Mouse (Mus musculus) heart, postnatal 0 days (tissue): ENCODE data around the gene Aurkb.

Experiments used
- CTCF ChIP-seq: IDR thresholded peaks from 2 replicates; pipeline ENCODE4 v1.5.1; 2016; ENCODE audit warnings: antibody characterized with exemption, control low read depth, low read depth
- EP300 ChIP-seq: IDR thresholded peaks from 2 replicates; pipeline ENCODE4 v1.6.1; 2016; ENCODE audit warnings: antibody characterized with exemption, low read depth

GRCm38 (mm10) chr11:69092871-69093270 is 47.4 kb downstream of the Aurkb start:
- peak; percentile 17; the same call in 1 of the 2 replicates for TF ChIP-seq CTCF
- TF ChIP-seq EP300 = no peak
